Mouse (Mus musculus): ENCODE results near the gene Mansc4.

Mansc4 gene

DNA sequence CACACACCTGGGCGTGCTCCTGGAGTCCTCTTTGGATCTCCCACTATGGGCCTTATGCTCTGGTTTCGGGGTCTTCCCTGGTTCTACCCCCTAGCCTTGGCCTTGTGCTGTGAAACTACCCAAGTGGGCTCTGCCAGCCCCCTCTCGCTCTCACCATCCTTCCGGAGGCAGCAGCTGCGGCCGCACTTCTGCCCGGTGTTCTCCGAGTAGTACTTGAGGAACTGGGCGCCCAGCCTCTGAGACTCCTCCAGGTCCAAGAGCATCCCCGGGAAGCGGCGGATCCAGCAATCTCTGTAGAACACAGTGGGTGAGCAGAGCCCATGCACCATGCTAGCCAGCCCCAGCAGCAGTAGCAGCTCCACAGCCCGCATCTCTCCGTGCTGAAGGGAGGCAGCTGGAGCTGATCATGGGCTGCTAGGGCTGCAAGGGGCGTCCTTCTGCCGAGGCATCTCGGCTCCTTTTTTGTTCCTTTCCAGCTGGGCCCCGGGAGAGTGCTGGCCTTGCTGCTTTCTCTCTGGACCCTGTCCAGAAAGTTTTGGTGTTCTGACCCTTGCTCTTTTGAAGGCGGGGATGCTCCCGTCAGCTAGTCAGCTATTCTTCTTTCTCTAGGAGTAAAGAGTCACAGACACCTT is at the start of gene Mansc4:
TSS of gene Mansc4 (minus strand) at position 439 of the 632 bp plus-strand sequence.
- DNase-seq (ENCODE audit: low read depth, low spot score) = no peak

DNA sequence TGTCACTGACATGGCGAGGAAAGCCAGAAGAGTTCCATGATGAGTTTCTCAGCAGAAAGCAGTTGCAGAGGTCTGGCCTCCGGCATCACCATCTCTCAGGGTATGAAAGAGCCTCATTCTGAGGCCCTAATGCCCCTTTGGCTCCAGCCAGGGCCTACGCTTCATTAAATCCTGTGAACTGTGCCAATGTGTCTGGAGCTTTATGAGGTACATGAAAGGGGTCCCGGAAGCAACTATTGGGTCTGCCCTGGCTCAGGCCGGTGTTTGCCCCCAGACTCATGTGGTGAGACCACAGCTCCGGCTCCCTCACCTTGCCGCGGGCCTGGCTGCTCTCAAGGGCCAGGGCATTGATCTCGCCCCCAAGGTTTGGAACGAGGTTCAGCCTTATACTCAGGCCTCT is 40.4 kb upstream of the Mansc4 start:
- DNase-seq (ENCODE audit: low read depth, low spot score) = no peak

DNA sequence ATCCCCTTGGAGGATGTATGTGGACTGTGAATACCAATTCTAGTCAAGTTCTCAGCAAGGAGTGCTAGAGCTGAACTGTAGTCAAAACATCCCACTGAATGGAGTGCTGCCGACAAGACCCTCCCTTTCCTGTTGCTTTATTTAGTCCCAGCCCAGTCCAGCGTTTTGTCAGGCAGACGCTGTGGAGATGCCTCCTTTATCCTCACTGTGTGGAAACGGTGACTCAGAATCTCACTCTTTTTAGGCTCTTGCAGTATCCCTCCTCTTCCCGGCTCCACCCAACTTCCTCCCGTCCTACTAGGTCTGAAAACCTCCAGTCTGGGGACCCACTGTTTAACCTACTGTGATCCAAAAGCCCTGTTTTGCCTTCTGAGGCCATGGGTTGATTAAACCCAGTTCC is 34.5 kb upstream of the Mansc4 start:
- DNase-seq (ENCODE audit: low read depth, low spot score) = no peak

DNA sequence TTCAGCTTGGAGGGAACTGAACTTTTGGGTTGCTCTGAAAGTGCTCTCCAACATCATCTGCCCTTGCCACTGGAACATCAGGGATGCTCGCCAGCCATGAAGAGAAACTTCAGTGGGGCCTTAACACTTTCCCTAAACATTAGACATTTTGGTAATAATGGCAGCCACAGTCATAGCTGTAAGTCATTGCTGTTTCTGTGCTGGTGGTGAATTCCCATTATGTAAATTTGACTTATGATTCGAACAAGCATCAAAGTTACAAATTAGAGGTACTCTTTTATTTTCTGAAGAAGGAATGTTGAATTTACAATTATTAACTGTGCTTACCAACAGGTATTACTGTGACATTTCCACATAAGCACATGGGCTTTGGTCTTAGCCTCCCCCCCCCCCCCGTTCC is 31.4 kb upstream of the Mansc4 start:
- no peak for DNase-seq (ENCODE audit: low read depth, low spot score)

DNA sequence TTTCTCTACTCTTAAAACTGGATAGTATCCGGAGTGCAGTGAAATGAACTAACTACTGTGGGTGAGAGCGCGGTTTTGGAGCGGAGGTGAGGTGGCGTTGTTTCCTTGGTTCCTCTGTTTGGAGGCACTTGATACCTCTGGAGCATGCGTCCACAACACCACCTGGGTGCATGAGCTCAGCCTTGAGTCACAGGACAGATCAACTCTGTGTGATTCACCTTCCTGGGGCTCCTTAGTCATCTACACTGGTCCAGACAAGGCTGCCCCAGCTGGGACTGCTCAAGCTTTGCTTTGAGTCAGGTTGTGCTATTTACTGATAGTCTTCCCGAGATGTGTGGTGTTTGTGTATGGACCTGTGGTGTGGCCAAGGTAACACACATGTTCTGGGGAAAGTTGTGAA is 30.9 kb upstream of the Mansc4 start:
- DNase-seq (ENCODE audit: low read depth, low spot score) = no peak

DNA sequence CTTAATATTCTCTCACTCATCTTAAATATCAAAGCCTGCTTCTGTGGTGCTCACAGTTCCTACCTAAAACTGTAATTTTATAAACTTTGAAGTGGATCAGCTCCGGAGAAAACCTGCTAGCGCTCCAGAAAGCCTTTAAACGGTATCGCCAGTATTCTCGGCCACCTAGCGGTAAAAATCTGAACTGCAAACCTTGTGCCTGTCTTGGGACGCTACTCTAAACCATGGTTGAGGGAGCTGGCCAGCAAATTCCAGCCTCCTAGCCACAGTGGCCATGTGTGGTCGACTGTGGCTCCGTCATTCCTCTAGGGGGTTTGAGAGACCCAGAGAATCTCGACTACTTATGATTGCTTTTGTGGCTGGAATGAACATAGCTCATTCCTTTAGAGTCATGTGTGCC is 29.7 kb upstream of the Mansc4 start:
- DNase-seq (ENCODE audit: low read depth, low spot score) = peak; percentile 87

DNA sequence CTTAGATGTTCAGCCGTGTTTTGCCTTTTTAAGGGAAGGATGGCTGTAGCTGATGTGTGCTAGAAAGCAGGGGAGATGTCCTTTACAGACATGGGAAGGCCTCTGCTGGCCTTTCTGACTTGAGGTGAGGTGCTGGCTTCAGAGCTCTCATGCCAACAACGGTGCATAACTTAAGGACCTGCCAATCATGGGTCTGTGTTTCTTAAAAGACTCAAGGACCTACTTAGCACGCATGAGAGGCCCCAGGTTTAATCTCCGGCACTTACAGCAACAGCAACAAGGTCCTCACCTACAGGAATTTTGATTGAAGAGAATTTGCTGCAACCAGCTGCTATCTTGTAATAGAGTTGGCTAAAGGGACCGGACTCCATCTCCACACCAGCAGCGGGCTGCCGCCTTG is 22.5 kb upstream of the Mansc4 start:
- no peak for DNase-seq (ENCODE audit: low read depth, low spot score)

DNA sequence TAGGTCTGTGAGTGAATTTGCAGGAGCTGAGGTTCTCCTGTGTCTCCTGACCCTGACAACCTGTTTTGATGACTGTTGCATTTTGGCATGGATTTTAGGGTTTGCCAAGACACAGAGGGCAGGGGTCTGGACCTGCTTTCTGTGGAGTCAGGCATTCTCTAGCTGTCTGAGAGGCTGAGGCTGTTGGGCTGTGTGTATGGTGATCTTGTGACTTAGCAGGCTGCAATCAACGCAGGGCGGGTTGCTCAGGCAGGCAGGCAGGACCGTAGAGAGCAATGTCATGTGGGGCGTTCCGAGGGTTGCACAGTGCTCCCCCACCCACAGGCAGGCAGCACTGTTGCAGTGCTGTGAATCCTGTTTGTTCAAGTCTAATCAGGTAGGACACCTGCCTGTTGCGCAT is 19.9 kb upstream of the Mansc4 start:
- no peak for DNase-seq (ENCODE audit: low read depth, low spot score)

DNA sequence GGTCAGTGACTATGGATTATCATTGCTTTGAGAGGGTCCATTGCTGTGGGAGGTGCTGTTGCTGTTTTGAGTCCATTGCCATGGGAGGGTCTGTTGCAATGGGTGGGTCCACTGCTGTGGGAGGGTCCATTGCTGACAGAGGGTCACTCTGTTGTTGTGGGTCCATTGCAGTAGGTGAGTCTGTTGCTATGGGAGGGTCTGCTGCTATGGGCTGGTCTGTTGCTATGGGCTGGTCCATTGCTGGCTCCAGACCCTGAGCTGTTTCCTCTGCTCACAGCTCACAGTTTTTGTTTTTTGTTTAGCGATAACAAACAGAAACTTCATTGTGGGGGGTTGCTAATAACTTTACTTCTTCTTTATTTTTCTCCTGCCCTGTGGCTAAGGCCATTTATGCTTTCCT is 18.7 kb upstream of the Mansc4 start:
- DNase-seq (ENCODE audit: low read depth, low spot score) = peak; percentile 78

DNA sequence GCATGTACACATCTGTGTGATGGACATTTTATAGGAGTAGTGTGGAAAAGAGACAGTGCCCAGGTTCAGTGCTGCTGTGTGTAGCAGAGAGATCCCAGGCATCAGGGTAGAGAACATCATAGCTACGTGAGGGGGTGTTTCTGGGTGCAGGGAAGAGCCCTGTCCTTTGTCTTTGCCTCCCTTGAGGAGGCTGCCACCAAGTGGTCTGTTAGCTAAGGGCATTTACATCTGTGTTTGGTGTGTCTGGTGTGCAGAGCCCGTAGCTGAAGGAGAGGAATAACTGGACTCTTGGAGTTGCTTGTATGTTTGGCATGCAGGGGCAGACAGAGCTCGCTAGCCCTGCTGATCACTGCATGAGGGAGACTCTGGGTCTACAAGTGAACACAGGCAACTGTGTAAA is 15.5 kb upstream of the Mansc4 start:
- DNase-seq (ENCODE audit: low read depth, low spot score) = no peak

DNA sequence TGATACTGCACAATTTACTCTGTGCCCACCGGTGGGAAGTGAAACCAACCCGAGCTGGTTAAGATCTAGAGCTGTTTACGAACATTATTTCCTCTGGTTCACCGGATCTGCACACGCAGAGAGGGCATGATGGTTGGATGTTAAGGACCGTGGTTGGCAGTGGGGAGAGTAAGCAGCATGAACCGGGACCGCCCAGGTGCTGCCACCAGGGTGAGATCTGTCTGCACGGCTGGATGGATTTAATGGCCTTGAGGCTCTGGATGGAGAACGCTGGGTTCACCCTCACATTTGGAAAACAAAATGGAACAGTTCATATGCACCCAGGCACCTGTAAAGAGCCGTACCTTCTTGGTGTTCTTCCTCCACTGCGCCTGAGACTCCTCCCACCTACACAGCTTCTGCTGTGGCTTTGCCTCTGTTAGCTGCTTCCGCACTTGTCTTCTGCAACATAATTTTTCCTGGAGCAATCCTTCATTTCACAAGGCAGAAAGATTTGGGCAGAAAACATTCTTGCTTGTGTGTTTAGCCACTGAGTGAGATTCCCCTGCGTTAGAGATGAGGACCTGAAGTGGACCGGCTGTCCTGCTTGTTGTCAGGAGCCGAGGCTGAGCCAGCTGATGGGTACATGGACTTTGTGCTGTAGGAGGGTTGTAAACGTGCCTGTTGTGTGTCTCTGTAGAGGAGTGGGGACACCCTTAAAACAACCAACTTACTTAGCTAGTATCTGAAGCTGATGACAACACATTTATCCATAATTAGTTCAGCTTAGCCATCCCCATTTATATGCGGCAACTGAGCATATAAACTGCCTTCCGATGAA is 12.8 kb upstream of the Mansc4 start:
- DNase-seq (ENCODE audit: low read depth, low spot score) = peak; percentile 51

DNA sequence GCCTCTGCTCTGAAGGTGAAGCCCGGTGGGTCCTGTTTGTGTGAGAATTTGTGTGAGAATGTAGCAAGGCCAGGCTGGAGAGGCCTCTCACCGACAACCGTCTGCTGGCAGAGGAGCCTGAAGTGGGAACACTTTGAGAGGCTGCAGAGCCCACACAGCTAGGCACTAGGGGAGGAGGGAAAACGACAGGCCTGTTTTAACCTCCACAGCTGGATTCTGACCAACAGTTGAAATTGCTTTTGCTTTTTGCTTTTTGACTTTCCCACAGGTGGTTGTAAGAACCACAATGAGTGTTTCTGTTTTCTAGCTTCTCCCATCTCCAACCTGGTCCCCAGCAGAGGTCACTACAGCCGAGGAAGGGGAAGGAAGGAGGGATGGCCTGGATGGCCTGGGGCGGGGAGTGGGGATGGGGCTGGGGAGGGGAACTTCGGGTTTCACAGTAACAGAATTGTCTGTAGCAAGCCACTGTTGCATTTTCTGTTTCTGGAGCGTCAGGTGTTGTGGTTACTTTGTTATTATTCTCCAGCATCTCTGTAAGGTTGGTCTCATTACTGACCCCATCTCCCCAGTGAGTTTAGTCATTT is 10.6 kb upstream of the Mansc4 start:
- DNase-seq (ENCODE audit: low read depth, low spot score) = no peak

DNA sequence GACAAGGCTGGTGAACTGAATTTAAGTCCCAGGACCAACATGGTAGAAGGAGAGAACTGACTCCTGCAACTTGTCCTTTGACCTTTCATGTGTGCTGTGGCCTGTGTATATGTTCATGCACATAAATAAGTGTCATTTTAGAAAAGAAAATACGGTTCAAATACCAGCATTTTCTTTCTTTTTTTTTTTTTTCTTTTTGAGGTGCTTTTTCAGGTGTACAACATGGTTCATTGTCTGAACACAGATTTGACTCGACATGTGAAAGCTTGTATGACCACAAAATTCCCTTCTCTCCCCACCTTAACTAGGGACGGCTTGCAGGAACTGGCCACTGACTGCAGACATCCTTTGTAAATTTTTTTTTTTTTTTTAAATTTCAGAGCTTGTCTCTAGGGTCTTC is 10.1 kb upstream of the Mansc4 start:
- no peak for DNase-seq (ENCODE audit: low read depth, low spot score)

DNA sequence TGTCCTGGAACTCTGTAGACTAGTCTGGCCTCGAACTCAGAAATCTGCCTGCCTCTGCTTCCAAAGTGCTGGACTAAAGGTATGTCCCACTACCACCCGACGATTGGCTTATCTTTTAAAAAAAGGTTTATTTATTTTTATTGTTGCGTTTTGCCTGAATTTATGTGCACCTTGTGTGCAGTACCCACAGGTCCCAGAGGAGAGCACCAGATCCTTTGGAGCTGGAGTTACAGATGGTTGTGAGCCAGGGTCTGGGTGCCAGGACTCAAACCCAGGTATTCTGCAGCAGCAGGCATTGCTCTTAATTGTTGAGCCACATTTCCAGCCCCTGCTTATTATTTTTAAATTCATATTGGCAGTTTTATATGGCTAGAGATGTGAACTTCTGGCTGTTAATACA is 9.3 kb upstream of the Mansc4 start:
- DNase-seq (ENCODE audit: low read depth, low spot score) = peak; percentile 78

DNA sequence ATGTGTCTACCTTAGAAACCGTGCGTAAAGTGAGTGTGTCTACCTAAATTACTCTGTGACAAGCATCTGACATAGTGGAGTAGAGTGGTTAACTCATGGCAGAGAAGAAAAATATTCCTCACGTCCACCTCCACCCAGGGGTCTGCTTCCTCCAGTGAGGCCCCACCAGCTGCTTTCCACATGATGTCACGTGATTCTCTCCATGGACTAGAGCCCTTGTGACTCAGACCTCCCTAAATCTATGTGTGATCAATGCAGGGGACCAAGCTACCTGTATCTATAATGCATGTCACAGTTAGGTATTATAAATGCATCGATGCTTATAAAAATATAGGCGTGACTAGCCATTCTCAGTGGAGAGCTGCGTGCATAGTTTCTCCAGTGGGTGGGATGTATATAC is 7.9 kb upstream of the Mansc4 start:
- no peak for DNase-seq (ENCODE audit: low read depth, low spot score)

DNA sequence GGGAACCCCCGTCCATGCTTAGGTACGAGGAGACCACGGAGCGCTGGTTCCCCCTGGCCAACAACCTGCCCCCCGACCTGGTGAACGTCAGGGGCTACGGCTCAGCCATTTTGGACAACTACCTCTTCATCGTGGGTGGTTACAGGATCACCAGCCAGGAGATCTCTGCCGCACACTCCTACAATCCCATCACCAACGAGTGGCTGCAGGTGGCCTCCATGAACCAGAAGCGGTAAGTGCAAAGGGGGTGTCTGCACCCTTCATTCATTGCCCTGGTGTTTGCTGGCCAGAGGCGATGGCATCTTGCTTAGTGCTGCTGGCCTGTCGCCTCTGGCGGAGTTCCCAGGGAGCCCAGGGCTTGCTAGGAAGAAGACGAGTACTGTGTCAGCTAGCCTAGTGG is 5.3 kb upstream of the Mansc4 start:
- DNase-seq (ENCODE audit: low read depth, low spot score) = no peak

DNA sequence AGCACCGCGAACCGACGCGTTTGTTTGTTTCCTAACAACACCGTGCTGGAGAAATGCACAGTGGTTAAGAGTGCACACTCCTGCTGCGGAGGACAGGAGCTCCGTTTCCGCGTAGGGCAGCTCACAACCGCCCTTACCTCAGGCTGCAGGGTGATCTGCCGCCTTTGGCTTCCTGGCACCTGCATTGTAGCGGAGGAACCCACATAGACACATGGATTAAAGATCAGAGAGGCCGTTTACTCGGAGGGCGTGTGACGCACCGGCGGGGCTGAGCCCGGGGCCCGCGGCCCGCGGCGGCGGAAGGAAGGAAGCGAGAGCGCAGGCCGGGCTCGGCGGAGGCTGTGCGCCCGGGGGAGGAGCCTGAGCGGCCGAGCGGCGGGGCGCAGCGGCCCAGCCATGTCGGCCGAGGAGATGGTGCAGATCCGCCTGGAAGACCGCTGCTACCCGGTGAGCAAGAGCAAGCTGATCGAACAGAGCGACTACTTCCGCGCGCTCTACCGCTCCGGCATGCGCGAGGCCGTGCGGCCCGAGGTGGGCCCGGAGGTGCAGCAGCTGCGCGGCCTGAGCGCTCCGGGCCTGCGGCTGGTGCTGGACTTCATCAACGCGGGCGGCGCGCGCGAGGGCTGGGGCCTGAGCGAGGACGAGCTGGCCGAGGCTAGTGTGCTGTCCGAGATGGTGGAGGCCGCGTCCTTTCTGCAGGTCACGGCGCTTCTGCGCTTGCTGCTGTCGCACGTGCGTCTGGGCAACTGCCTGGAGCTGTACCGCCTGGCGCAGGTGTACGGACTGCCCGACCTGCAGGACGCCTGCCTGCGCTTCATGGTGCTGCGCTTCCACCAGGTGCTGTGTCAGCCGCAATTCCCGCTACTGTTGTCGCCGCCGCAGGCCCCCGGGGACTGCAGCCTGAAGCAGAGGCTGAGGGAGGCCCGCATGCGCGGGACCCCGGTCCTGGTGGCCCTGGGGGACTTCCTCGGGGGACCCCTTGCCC is 4.6 kb upstream of the Mansc4 start, which contains the start of gene Klhl42:
TSS of gene Klhl42 (plus strand) at position 244 of the 985 bp plus-strand sequence.
- DNase-seq (ENCODE audit: low read depth, low spot score) = peak; percentile 76

DNA sequence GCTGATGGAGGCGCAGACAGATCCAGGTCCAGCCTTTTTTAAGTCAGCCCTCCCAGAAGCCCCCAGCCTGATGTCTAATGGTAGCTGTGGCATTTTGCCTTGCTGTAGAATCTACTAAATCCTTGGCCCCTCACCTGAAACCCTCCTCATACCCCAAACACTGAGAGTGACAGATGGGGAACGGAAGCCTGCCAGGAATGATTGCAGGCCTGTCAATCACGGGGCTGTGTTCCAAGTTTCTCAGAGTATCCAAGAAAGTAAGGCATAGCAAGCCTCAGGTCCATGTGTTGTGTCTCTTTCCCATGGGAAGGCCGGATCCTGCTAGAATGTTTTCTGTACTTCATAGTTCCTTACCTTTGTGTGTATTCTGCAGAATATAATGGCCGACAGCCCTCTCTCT is 3.4 kb upstream of the Mansc4 start:
- no peak for DNase-seq (ENCODE audit: low read depth, low spot score)

DNA sequence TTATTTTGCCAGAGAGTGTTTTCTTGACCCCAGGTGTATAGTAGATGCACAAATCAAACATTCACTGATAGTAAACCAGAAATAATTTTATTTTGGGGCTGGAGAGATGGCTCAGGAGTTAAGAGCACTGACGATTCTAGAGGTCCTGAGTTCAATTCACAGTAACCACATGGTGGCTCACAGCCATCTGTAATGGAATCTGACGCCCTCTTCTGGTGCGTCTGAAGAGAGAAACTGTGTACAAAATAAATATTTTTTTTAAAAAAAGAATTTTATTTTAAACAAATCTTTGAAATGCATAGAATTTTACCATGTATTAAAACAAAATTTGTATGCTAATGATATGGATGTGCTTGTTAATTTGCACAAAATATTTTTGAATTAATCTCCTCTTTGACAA is 1.7 kb upstream of the Mansc4 start:
- DNase-seq (ENCODE audit: low read depth, low spot score) = no peak

DNA sequence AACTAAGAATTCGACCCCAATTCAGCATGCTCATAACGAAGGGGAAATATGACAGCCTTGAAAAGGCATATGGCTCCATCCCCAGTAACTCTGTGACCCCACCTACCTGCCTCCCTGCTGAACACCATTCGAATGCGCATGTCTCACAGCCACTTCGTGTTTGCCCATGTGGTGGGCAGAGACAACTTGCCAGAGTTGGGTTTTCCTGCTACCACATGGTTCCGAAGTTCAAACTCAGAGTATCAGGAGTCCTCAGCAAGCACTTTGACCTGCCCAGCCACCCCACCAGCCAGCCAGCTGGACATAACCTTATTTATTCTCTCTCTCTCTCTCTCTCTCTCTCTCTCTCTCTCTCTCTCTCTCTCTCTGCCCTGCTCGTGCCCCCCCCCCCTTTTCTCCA is 904 bp upstream of the Mansc4 start:
- no peak for DNase-seq (ENCODE audit: low read depth, low spot score)

DNA sequence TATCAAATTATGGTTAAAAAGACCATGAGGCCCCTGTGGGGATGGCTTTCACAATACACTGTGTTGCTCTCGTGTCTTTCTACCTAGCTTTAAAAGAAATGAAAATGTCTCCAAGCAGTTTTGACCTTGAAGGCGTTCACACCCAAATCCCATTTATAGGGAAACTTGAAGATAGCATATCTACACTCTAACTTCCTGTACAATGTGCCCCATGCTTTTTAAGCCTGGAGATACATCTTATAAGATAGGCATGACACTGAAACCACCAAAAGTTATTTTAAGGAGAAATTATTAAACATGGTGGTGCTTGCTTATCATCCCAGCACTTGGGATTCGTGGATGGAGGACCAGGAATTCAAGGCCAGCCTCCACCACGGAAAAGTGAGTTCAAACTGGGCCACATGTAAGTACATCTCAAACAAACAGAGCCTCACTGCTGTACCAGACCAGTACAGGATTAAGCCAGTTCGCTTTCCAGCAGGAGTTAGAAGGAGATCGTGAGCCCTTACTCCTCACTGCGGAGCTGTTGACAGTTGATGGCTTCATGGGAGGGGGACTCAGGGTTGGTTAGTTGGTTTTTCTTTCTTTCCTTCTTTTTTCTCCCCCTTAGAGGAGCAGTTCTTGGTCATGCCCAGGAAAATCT is 1.3 kb downstream of the Mansc4 start:
- no peak for DNase-seq (ENCODE audit: low read depth, low spot score)
